Mouse (Mus musculus) NIH3T3 (cell line): ENCODE results near the gene Kcnc3.

Experiments used
- DNase-seq: peaks from one replicate; pipeline ENCODE4 v3.0.0-alpha.2; 2012; ENCODE audit warnings: low read depth

The Kcnc3 gene

GRCm38 (mm10) chr7:44590402-44591347 lies at the start of gene Kcnc3:
Kcnc3 (plus strand) TSS chr7:44590664.
- DNase-seq, result no peak

GRCm38 (mm10) chr7:44542555-44542954 lies 47.9 kb upstream of the Kcnc3 start:
- no peak for DNase-seq

- no peak for DNase-seq
Observed at GRCm38 (mm10) chr7:44543071-44543470, 47.4 kb upstream of the Kcnc3 start.

GRCm38 (mm10) chr7:44546274-44546673 lies 44.2 kb upstream of the Kcnc3 start:
- no peak for DNase-seq

GRCm38 (mm10) chr7:44547041-44547440 lies 43.4 kb upstream of the Kcnc3 start:
- no peak for DNase-seq

GRCm38 (mm10) chr7:44547725-44548124 lies 42.7 kb upstream of the Kcnc3 start:
- no peak for DNase-seq

GRCm38 (mm10) chr7:44548497-44549087 lies 41.9 kb upstream of the Kcnc3 start, which contains the start of gene Pold1:
Pold1 (minus strand) TSS chr7:44548849.
- peak; percentile 100 for DNase-seq

GRCm38 (mm10) chr7:44549621-44550408 lies 40.6 kb upstream of the Kcnc3 start:
- no peak for DNase-seq

- DNase-seq, result no peak
Observed at GRCm38 (mm10) chr7:44550409-44550678, 40.1 kb upstream of the Kcnc3 start.

- no peak for DNase-seq
Observed at GRCm38 (mm10) chr7:44551301-44551700, 39.2 kb upstream of the Kcnc3 start.

- no peak for DNase-seq
Observed at GRCm38 (mm10) chr7:44551731-44552130, 38.7 kb upstream of the Kcnc3 start.

- DNase-seq, result no peak
Observed at GRCm38 (mm10) chr7:44552141-44552908, 38.1 kb upstream of the Kcnc3 start.

GRCm38 (mm10) chr7:44553196-44553764 lies 37.2 kb upstream of the Kcnc3 start:
- peak; percentile 98 for DNase-seq

- peak; percentile 97 for DNase-seq
Observed at GRCm38 (mm10) chr7:44553826-44554225, 36.6 kb upstream of the Kcnc3 start, which contains the start of gene Nr1h2. Nr1h2 (minus strand) TSS chr7:44553951.

- no peak for DNase-seq
Observed at GRCm38 (mm10) chr7:44557629-44558028, 32.8 kb upstream of the Kcnc3 start.

GRCm38 (mm10) chr7:44560435-44561400 lies 29.7 kb upstream of the Kcnc3 start:
- DNase-seq, result peak; percentile 93

- no peak for DNase-seq
Observed at GRCm38 (mm10) chr7:44563284-44563683, 27.2 kb upstream of the Kcnc3 start.

- DNase-seq, result no peak
Observed at GRCm38 (mm10) chr7:44564486-44564885, 26.0 kb upstream of the Kcnc3 start.

GRCm38 (mm10) chr7:44565414-44565813 lies 25.1 kb upstream of the Kcnc3 start:
- DNase-seq, result no peak

- no peak for DNase-seq
Observed at GRCm38 (mm10) chr7:44568803-44569202, 21.7 kb upstream of the Kcnc3 start.
